9 mouse cellular contexts compared by ENCODE assay signal in genomic region chr2:83714783-83715182, GRCm38 (mm10). TPM values are rescaled to one million over a fixed set of nuclear protein-coding genes. Genes with fewer than 3 reads are reported as not detected.
A peak's percentile ranks its signal among the peaks of the same experiment; 100 is the strongest.
DNase-seq lines count a peak whose midpoint lies in the region; ATAC-seq and TF ChIP-seq lines count a peak whose summit lies in the region.
"Had no signal": no experiment of that assay in that cellular context is flagged by ENCODE, and none has a peak within 500 bp of the region (broad histone marks: within the 10 kb centered on the region; RNA-seq: fewer than 3 reads in every experiment).

No protein-coding gene starts in this region.

- peak; percentile 47; the same call in 1 of the 2 replicates for ATAC-seq in forebrain, postnatal 0 days
- no peak for ATAC-seq in forebrain, embryonic 11.5 days (replicated peaks; ENCODE audit: low FRiP score)
- ATAC-seq in intestine, embryonic 16.5 days: peak; percentile 70
- peak; percentile 76 for ATAC-seq in limb, embryonic 11.5 days (ENCODE audit: insufficient number of reproducible peaks, low FRiP score, low TSS enrichment, low read depth)

- no peak for DNase-seq in forebrain, postnatal 0 days
- DNase-seq in forebrain, embryonic 11.5 days (ENCODE audit: low spot score): no peak
- DNase-seq in cerebellum, adult 2 months: peak; percentile 37 to 65
- DNase-seq in gastrocnemius, postnatal 36 days: peak; percentile 36 to 71
- DNase-seq in limb, embryonic 11.5 days (ENCODE audit: low spot score): peak; percentile 79
- peak; percentile 89 for DNase-seq in ovary, adult 18-20 months (ENCODE audit: low spot score)
- DNase-seq in thymus, postnatal 14 days: no peak

- no peak for TF ChIP-seq CTCF in forebrain, postnatal 0 days (IDR thresholded peaks at IDR 0.05; ENCODE audit: low read depth)
- no peak for TF ChIP-seq CTCF in cerebellum, adult 2 months (IDR thresholded peaks at IDR 0.05; ENCODE audit: borderline replicate concordance, insufficient read depth, low read depth, low read length)

- no peaks in the 10 kb centered on the region for H3K36me3 ChIP-seq in forebrain, postnatal 0 days (ENCODE audit: insufficient read depth)
- no peaks in the 10 kb centered on the region for H3K36me3 ChIP-seq in forebrain, embryonic 11.5 days (ENCODE audit: control insufficient read depth, insufficient read depth, low read length)
- no peaks in the 10 kb centered on the region for H3K36me3 ChIP-seq in intestine, embryonic 16.5 days (ENCODE audit: control insufficient read depth, insufficient read depth, low read length)
- H3K36me3 ChIP-seq in limb, embryonic 11.5 days (ENCODE audit: control insufficient read depth, insufficient read depth, low read length): no peaks in the 10 kb centered on the region
- H3K36me3 ChIP-seq: hindbrain, embryonic 15.5 days had no signal

- WGBS in forebrain, postnatal 0 days: 46% methylated on average over 6 of the region's 6 CpGs
- WGBS in forebrain, embryonic 11.5 days: 58% methylated on average over 6 of the region's 6 CpGs
- 4% methylated on average over 6 of the region's 6 CpGs for WGBS in cerebellum, adult 2 months
- WGBS in intestine, embryonic 16.5 days: 15% methylated on average over 6 of the region's 6 CpGs
- WGBS in limb, embryonic 11.5 days: 5% methylated on average over 6 of the region's 6 CpGs

- H3K4me2 ChIP-seq in forebrain, postnatal 0 days (ENCODE audit: low read depth): no peak overlapping the region
- H3K4me2 ChIP-seq in forebrain, embryonic 11.5 days (ENCODE audit: low read depth, low read length, severe bottlenecking): no peak overlapping the region
- H3K4me2 ChIP-seq in intestine, embryonic 16.5 days (ENCODE audit: low read depth, low read length): no peak overlapping the region
- H3K4me2 ChIP-seq in limb, embryonic 11.5 days (ENCODE audit: low read depth, severe bottlenecking): no peak overlapping the region
- H3K4me2 ChIP-seq: hindbrain, embryonic 15.5 days had no signal

- no peak overlapping the region for H3K9ac ChIP-seq in forebrain, postnatal 0 days
- H3K9ac ChIP-seq in forebrain, embryonic 11.5 days (ENCODE audit: low read length): no peak overlapping the region
- H3K9ac ChIP-seq in intestine, embryonic 16.5 days (ENCODE audit: low read depth, low read length): no peak overlapping the region
- H3K9ac ChIP-seq in limb, embryonic 11.5 days (ENCODE audit: low read length): no peak overlapping the region
- H3K9ac ChIP-seq: hindbrain, embryonic 15.5 days had no signal

- TF ChIP-seq POLR2A in cerebellum, adult 2 months (IDR thresholded peaks at IDR 0.05; ENCODE audit: borderline replicate concordance, insufficient read depth, low read length): no peak

- intact Hi-C loops in gastrocnemius, postnatal 36 days (cut with DNase I): no loop called here

- H3K9me3 ChIP-seq in forebrain, postnatal 0 days (ENCODE audit: low read length): no peaks in the 10 kb centered on the region
- no peaks in the 10 kb centered on the region for H3K9me3 ChIP-seq in forebrain, embryonic 11.5 days (ENCODE audit: control insufficient read depth, low read length)
- H3K9me3 ChIP-seq in intestine, embryonic 16.5 days (ENCODE audit: control insufficient read depth, low read length): no peaks in the 10 kb centered on the region
- no peaks in the 10 kb centered on the region for H3K9me3 ChIP-seq in limb, embryonic 11.5 days (ENCODE audit: control insufficient read depth, low read length)
- H3K9me3 ChIP-seq: hindbrain, embryonic 15.5 days had no signal

- no peaks in the 10 kb centered on the region for H3K4me1 ChIP-seq in forebrain, postnatal 0 days (ENCODE audit: insufficient read depth)
- H3K4me1 ChIP-seq in forebrain, embryonic 11.5 days (replicated peaks; ENCODE audit: control insufficient read depth, insufficient read depth, low read length): no peaks in the 10 kb centered on the region
- H3K4me1 ChIP-seq in cerebellum, adult 2 months (ENCODE audit: control insufficient read depth, insufficient read depth, low read length): no peaks in the 10 kb centered on the region
- H3K4me1 ChIP-seq in intestine, embryonic 16.5 days (ENCODE audit: control insufficient read depth, insufficient read depth, low read length): 0 out of 2 replicates have a peak, but pooled peaks cover 4% of the 10 kb centered on the region
- 0 out of 2 replicates have a peak, but pooled peaks cover 11% of the 10 kb centered on the region for H3K4me1 ChIP-seq in limb, embryonic 11.5 days (ENCODE audit: control insufficient read depth, insufficient read depth, low read length)
- H3K4me1 ChIP-seq: hindbrain, embryonic 15.5 days had no signal

- no peak overlapping the region for H3K27ac ChIP-seq in forebrain, postnatal 0 days (ENCODE audit: low read depth, low read length)
- no peak overlapping the region for H3K27ac ChIP-seq in forebrain, embryonic 11.5 days (ENCODE audit: low read depth, low read length)
- H3K27ac ChIP-seq in cerebellum, adult 2 months (ENCODE audit: insufficient read depth, low read length): no peak overlapping the region
- no peak overlapping the region for H3K27ac ChIP-seq in intestine, embryonic 16.5 days (ENCODE audit: low read length)
- H3K27ac ChIP-seq in limb, embryonic 11.5 days (replicated peaks; ENCODE audit: low read depth, low read length): no peak overlapping the region
- H3K27ac ChIP-seq: hindbrain, embryonic 15.5 days had no signal

- no peaks in the 10 kb centered on the region for H3K27me3 ChIP-seq in forebrain, postnatal 0 days (ENCODE audit: insufficient read depth, low read length)
- H3K27me3 ChIP-seq in forebrain, embryonic 11.5 days (ENCODE audit: control insufficient read depth, insufficient read depth, low read length): no peaks in the 10 kb centered on the region
- no peaks in the 10 kb centered on the region for H3K27me3 ChIP-seq in cerebellum, adult 2 months (ENCODE audit: control insufficient read depth, insufficient read depth, low read length)
- H3K27me3 ChIP-seq in intestine, embryonic 16.5 days (replicated peaks; ENCODE audit: control insufficient read depth, insufficient read depth, low read length): no peaks in the 10 kb centered on the region
- H3K27me3 ChIP-seq in limb, embryonic 11.5 days (ENCODE audit: control insufficient read depth, insufficient read depth, low read length): no peaks in the 10 kb centered on the region
- H3K27me3 ChIP-seq: hindbrain, embryonic 15.5 days had no signal

- no peak overlapping the region for H3K4me3 ChIP-seq in forebrain, postnatal 0 days (ENCODE audit: low read depth, low read length)
- no peak overlapping the region for H3K4me3 ChIP-seq in forebrain, embryonic 11.5 days (ENCODE audit: low read depth, low read length)
- no peak overlapping the region for H3K4me3 ChIP-seq in cerebellum, adult 2 months (replicated peaks; ENCODE audit: insufficient read depth, low read depth, low read length)
- no peak overlapping the region for H3K4me3 ChIP-seq in intestine, embryonic 16.5 days (ENCODE audit: low read length)
- no peak overlapping the region for H3K4me3 ChIP-seq in limb, embryonic 11.5 days (ENCODE audit: low read depth, low read length)
- H3K4me3 ChIP-seq: hindbrain, embryonic 15.5 days had no signal

RNA-seq across cellular contexts. Expression of gene Itgav, which starts 9.4 kb away (rescaled TPM):
- total RNA-seq in forebrain, postnatal 0 days (2014; rRNA removed): 17.2 and 27.7 TPM in 2 replicates
- polyA plus RNA-seq in forebrain, postnatal 0 days (2015; fragmentation: Nextera tagmentation; extraction: Ambion mirVana): 17.6 and 22.6 TPM in 2 replicates
- polyA plus RNA-seq in forebrain, embryonic 11.5 days (2014; fragmentation: Nextera tagmentation; extraction: Ambion mirVana): 43.8 and 48.3 TPM in 2 replicates
- polyA plus RNA-seq in cerebellum, adult 2 months (2012; rRNA removed): 40.6 and 43.2 TPM in 2 replicates
- 10 to 100 TPM; 39.4 to 48.9 TPM for total RNA-seq in gastrocnemius, postnatal 36 days (2021)
- 39.6 and 45.7 TPM in 2 replicates for polyA plus RNA-seq in intestine, embryonic 16.5 days (2015; fragmentation: Nextera tagmentation; extraction: Ambion mirVana)
- 66.3 and 78.2 TPM in 2 replicates for polyA plus RNA-seq in limb, embryonic 11.5 days (2014; fragmentation: Nextera tagmentation; extraction: Ambion mirVana)

Comparison
In these comparisons a context has a peak if more than half of its experiments do, and no peak if none do; other contexts are left out.
1. DNase-seq: peak in cerebellum, adult 2 months (2 of 2), gastrocnemius, postnatal 36 days (2 of 2), limb, embryonic 11.5 days (single experiment) and ovary, adult 18-20 months (single experiment); none in forebrain, postnatal 0 days (single experiment), forebrain, embryonic 11.5 days (single experiment) and thymus, postnatal 14 days (single experiment).